Mouse (Mus musculus) liver, adult (tissue): ENCODE data around the gene Shank3.

Source experiments
- GATA4 ChIP-seq: IDR thresholded peaks from 2 replicates; pipeline ENCODE4 v1.6.1; 2014; ENCODE audit warnings: mild to moderate bottlenecking, low read length; ENCODE audit not compliant: insufficient replicate concordance

Gene Shank3

DNA sequence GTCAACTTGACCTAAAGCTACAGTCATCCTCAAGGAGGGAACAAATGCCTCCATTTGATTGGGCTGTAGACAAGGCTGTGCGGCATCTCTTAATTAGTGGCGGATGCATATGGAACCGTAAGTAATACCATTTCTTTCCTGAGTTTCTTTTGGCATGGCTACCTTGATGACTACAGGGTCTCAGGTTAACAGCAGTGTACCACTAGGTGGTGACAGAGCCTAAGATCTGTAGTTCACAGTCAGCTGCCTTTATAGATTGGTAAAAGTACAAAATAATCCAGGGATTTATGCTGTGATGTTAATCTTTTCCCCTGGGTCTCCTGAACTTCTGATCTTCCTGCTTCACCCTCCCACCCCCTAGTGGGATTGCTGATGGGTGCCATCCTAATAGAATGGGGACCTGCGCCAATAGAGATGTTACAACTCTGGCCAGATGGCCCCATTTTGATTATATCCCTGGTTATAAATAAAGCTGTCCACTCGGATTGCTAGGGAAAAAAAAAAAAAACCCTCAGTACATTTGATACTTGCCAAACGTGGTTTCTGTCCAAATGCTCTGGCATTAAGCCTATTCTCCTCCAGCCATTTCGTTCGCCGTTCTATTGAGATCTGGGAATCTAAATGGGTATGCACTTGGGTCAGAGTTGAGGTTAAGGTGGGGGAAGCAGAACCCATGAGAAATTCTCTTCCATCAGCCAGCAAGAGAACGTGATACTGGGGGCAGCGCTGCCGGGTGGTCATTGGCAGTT lies 106.6 kb downstream of the Shank3 start:
- TF ChIP-seq GATA4 = no peak

DNA sequence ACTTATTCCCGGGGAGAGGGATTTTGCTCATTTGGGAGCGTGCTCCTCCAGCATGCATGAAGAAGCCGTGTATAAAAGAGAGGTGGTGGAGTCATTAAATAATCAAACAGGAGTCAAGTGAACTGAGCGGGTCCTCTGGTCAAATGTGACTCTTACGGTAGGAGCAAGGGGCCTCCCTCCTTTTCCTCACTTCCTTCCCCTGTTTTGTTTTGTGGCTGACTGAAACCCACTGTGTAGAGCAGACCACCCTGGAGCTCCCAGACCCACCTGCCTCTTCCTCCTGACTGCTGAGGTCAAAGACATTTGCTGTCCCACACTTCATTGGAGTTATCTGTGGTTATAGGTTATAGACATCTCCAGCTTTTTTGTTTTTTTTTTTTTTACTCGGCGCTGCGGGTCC lies 108.1 kb downstream of the Shank3 start:
- TF ChIP-seq GATA4 = no peak

DNA sequence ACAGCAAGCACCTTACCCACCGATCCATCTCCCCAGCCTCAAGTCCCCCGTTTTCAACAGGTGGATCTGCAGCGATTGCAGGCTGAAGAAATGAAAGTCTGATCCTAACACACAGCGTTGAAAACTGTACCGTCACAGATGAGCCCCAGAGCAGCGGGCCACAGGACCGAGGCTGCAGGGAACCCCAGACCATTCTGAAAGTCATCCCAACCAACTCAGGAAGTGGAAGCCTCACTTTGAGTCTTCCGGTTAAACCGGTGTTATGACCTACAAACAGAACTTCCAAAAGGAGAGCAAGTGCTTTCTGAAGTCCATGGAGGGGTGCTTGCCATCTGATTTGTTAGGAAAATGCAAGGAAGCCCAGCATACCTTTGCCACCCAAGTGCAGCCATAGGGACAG lies 108.5 kb downstream of the Shank3 start:
- TF ChIP-seq GATA4 = no peak
